Mouse (Mus musculus) stomach, postnatal 0 days (tissue): ENCODE results near the gene Adgre4. TPM values are rescaled to one million over a fixed set of nuclear protein-coding genes. Genes with fewer than 3 reads are reported as not detected.

Experiments used
- ATAC-seq: fragments of 200-750 bp; cut with Nextera tagmentation; 2 replicates; pipeline ENCODE4 v1.8.0; 2017; ENCODE audit not compliant: low FRiP score, low TSS enrichment
- DNase-seq: peaks from one replicate; pipeline ENCODE4 v3.0.0-alpha.2; 2016; ENCODE audit warnings: low spot score
- H3K27ac ChIP-seq: fragments of 300-500 bp; sonication (generic); replicated peaks from 2 replicates; pipeline ENCODE4 v1.5.1; 2014; ENCODE audit warnings: mild to moderate bottlenecking, control low read depth
- H3K27me3 ChIP-seq: fragments of 300-500 bp; sonication (generic); 2 replicates; pipeline ENCODE4 v1.6.1; 2014; ENCODE audit warnings: low read length; ENCODE audit not compliant: control insufficient read depth, insufficient read depth
- H3K36me3 ChIP-seq: fragments of 300-500 bp; sonication (generic); 2 replicates; pipeline ENCODE4 v1.6.1; 2014; ENCODE audit warnings: low read length, mixed read lengths; ENCODE audit not compliant: control insufficient read depth, insufficient read depth
- H3K4me1 ChIP-seq: fragments of 300-500 bp; sonication (generic); replicated peaks from 2 replicates; pipeline ENCODE4 v1.6.1; 2014; ENCODE audit warnings: antibody characterized with exemption; ENCODE audit not compliant: control insufficient read depth, insufficient read depth
- H3K4me2 ChIP-seq: fragments of 300-500 bp; sonication (generic); replicated peaks from 2 replicates; pipeline ENCODE4 v1.6.1; 2014; ENCODE audit warnings: low read depth, mild to moderate bottlenecking, control low read depth, moderate library complexity
- H3K4me3 ChIP-seq: fragments of 300-500 bp; sonication (generic); 2 replicates; pipeline ENCODE4 v1.5.1; 2014; ENCODE audit warnings: low read depth, low read length, control low read depth
- H3K9ac ChIP-seq: fragments of 300-500 bp; sonication (generic); 2 replicates; pipeline ENCODE4 v1.6.1; 2014; ENCODE audit warnings: mild to moderate bottlenecking, low read length, control low read depth, mixed read lengths
- H3K9me3 ChIP-seq: fragments of 300-500 bp; sonication (generic); 2 replicates; pipeline ENCODE4 v1.6.1; 2016; ENCODE audit warnings: low read length; ENCODE audit not compliant: control insufficient read depth
- CTCF ChIP-seq: IDR thresholded peaks from 2 replicates; pipeline ENCODE4 v1.5.1; 2016; ENCODE audit warnings: antibody characterized with exemption, low read depth, mild to moderate bottlenecking, moderate library complexity
- EP300 ChIP-seq: optimal IDR thresholded peaks from 2 replicates; pipeline ENCODE3; 2016; ENCODE audit warnings: antibody characterized with exemption
- WGBS: fragments of 180-500 bp; shearing (Covaris S2); extraction: QIAGEN DNeasy Blood & Tissue Kit; methylation state at CpG from one replicate; pipeline ENCODE4 v1.1.7; 2014; 5-methylcytosine and 5-hydroxymethylcytosine counted together
- polyA plus RNA-seq: library from polyadenylated mRNA; unstranded; fragments of >200 nt; fragmentation: Nextera tagmentation; extraction: Ambion mirVana; gene quantifications from 2 replicates; pipeline ENCODE4 v1.2.1, GENCODE M21; 2015

Adgre4 gene
- 0.21 and 0.23 TPM in 2 replicates for polyA plus RNA-seq

GRCm38 (mm10) chr17:55749786-55750185 is at the start of gene Adgre4:
TSS of gene Adgre4 (plus strand) at chr17:55749984.
- Histone ChIP-seq H3K9ac (no peak within 1 kb of the TSS), H3K4me1 (no peaks in the 10 kb centered on the region), H3K4me2 (no peak within 1 kb of the TSS), H3K36me3 (no peaks in the 10 kb centered on the region), H3K27me3 (no peaks in the 10 kb centered on the region), H3K27ac (no peak within 1 kb of the TSS), H3K4me3 (no peak within 1 kb of the TSS), H3K9me3 (no peaks in the 10 kb centered on the region)
- no peak for DNase-seq
- 48% methylated on average over 2 of the region's 2 CpGs for WGBS
- TF ChIP-seq EP300, result no peak
- no peak for TF ChIP-seq CTCF
- no peak for ATAC-seq

- no peak for TF ChIP-seq EP300
- TF ChIP-seq CTCF, result peak; percentile 92
- 62% methylated on average over 3 of the region's 3 CpGs for WGBS
- DNase-seq, result peak; percentile 82
- ATAC-seq, result 0 out of 2 replicates have a peak, but pooled peaks have one; percentile 26
- Histone ChIP-seq H3K4me3 (no peak overlapping the region), H3K9me3 (no peaks in the 10 kb centered on the region), H3K36me3 (no peaks in the 10 kb centered on the region), H3K9ac (no peak overlapping the region), H3K4me1 (no peaks in the 10 kb centered on the region), H3K4me2 (no peak overlapping the region), H3K27ac (no peak overlapping the region), H3K27me3 (no peaks in the 10 kb centered on the region)
Observed at GRCm38 (mm10) chr17:55702161-55702820, 47.5 kb upstream of the Adgre4 start.

GRCm38 (mm10) chr17:55702865-55703264 is 46.9 kb upstream of the Adgre4 start:
- H3K4me2 ChIP-seq, result no peak overlapping the region
- TF ChIP-seq EP300 (no peak), CTCF (no peak)
- ATAC-seq, result no peak
- no peaks in the 10 kb centered on the region for H3K4me1 ChIP-seq
- no peak overlapping the region for H3K27ac ChIP-seq
- no peaks in the 10 kb centered on the region for H3K27me3 ChIP-seq
- H3K9me3 ChIP-seq, result no peaks in the 10 kb centered on the region
- no peak overlapping the region for H3K9ac ChIP-seq
- WGBS, result 65% methylated on average over 5 of the region's 5 CpGs
- no peak overlapping the region for H3K4me3 ChIP-seq
- no peak for DNase-seq
- H3K36me3 ChIP-seq, result no peaks in the 10 kb centered on the region

- Histone ChIP-seq H3K4me2 (peak within 1 kb of the TSS; percentile 75), H3K27me3 (no peaks in the 10 kb centered on the region), H3K4me1 (no peaks in the 10 kb centered on the region), H3K9me3 (no peaks in the 10 kb centered on the region), H3K36me3 (no peaks in the 10 kb centered on the region), H3K27ac (peak within 1 kb of the TSS; percentile 66), H3K4me3 (peak within 1 kb of the TSS; percentile 66), H3K9ac (peak within 1 kb of the TSS; percentile 66)
- peak; percentile 29 for TF ChIP-seq CTCF
- TF ChIP-seq EP300, result no peak
- DNase-seq (peak; percentile 97), ATAC-seq (peak; percentile 100)
- WGBS, result under 1% methylated on average over 36 of the region's 37 CpGs
Observed at GRCm38 (mm10) chr17:55711984-55712811, 37.6 kb upstream of the Adgre4 start, which contains the start of gene Pot1b. TSS of gene Pot1b (minus strand) at chr17:55712628.

- H3K9me3 ChIP-seq, result no peaks in the 10 kb centered on the region
- H3K9ac ChIP-seq, result no peak overlapping the region
- TF ChIP-seq CTCF (no peak), EP300 (no peak)
- no peaks in the 10 kb centered on the region for H3K4me1 ChIP-seq
- H3K27me3 ChIP-seq, result no peaks in the 10 kb centered on the region
- no peaks in the 10 kb centered on the region for H3K36me3 ChIP-seq
- H3K27ac ChIP-seq, result no peak overlapping the region
- H3K4me2 ChIP-seq, result no peak overlapping the region
- no peak overlapping the region for H3K4me3 ChIP-seq
- ATAC-seq (no peak), DNase-seq (no peak)
- WGBS, result 67% methylated on average over 1 of the region's 1 CpGs
Observed at GRCm38 (mm10) chr17:55721270-55721669, 28.5 kb upstream of the Adgre4 start.
